Mouse (Mus musculus): ENCODE measurements around the gene Ssh3. TPM values are rescaled to one million over a fixed set of nuclear protein-coding genes. Genes with fewer than 3 reads are reported as not detected.
A peak's percentile ranks its signal among the peaks of the same experiment; 100 is the strongest.

Gene Ssh3
- polyA plus RNA-seq, 1 experiment from 2014 or later, result 2.1 TPM

DNA sequence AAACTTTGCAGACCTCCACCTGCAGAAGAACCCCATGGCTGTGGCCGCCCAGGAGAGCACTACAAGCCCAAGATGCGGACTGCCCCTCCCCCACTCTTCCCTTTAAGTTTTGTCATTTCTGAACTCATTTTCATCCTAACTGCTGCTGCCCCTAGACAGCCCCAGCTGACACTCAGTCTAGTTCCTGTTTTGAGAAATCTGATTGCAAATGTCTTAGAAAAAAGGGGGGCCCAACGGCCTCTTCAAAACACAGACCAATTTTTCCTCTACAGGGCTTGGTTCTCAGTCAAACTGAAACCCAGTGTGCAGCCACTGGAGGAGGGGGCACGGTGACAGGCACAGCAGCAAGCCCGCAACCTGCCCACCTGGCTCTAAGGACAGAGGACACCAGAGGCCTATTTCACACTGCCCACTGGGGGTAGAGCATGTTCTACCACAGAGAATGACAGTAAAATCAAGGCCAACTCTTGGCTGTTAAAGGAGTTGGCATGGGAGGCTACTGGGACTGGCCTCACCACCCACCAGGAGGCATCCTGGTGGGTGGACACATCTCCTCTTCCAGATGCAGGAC lies 35.4 kb upstream of the Ssh3 start:
- Histone ChIP-seq H3K4me1 (ENCODE audit: control insufficient read depth, low read depth, low read length) (peaks cover 50% of the 10 kb centered on the region), H3K27ac (ENCODE audit: low read length) (peak overlapping the region; percentile 89), H3K4me2 (ENCODE audit: low read depth, low read length) (peak overlapping the region; percentile 87), H3K27me3 (ENCODE audit: control insufficient read depth, insufficient read depth, low read depth, low read length) (no peaks in the 10 kb centered on the region), H3K9me3 (replicated peaks; ENCODE audit: control insufficient read depth, low read length) (no peaks in the 10 kb centered on the region), H3K4me3 (ENCODE audit: low read depth, low read length) (peak overlapping the region; percentile 92), H3K36me3 (ENCODE audit: control insufficient read depth, insufficient read depth) (no peaks in the 10 kb centered on the region), H3K9ac (ENCODE audit: low read depth, low read length) (peak overlapping the region; percentile 96)
- no peak for ATAC-seq (ENCODE audit: low read depth)
- WGBS (ENCODE audit: insufficient replicate concordance), result 18% methylated on average over 5 of the region's 5 CpGs

DNA sequence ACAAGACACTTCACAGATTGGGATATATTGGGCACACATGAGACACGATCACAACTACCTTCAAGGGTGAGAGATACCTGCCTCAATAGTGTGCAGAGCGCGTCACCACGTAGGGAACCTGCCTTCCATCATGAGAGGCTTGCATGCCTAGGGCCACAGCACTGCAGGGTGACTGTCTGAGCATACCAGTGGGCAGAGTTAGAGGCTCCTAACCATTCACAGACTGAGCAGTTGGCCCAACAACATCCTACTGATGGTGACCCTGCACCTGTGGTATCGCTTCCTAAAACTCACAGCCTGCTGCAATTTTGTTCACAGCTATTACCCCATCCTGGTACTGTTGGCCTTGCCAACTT lies 34.6 kb upstream of the Ssh3 start:
- Histone ChIP-seq H3K4me3 (ENCODE audit: low read depth, low read length) (peak overlapping the region; percentile 15; the same call in 1 of the 2 replicates), H3K9me3 (replicated peaks; ENCODE audit: control insufficient read depth, low read length) (no peaks in the 10 kb centered on the region), H3K4me1 (ENCODE audit: control insufficient read depth, low read depth, low read length) (peaks cover 50% of the 10 kb centered on the region), H3K4me2 (ENCODE audit: low read depth, low read length) (peak overlapping the region; percentile 87; the same call in 1 of the 2 replicates), H3K27ac (ENCODE audit: low read length) (peak overlapping the region; percentile 16; the same call in 1 of the 2 replicates), H3K36me3 (ENCODE audit: control insufficient read depth, insufficient read depth) (no peaks in the 10 kb centered on the region), H3K27me3 (ENCODE audit: control insufficient read depth, insufficient read depth, low read depth, low read length) (no peaks in the 10 kb centered on the region), H3K9ac (ENCODE audit: low read depth, low read length) (no peak overlapping the region)
- ATAC-seq (ENCODE audit: low read depth), result no peak
- 59% methylated on average over 5 of the region's 5 CpGs for WGBS (ENCODE audit: insufficient replicate concordance)

DNA sequence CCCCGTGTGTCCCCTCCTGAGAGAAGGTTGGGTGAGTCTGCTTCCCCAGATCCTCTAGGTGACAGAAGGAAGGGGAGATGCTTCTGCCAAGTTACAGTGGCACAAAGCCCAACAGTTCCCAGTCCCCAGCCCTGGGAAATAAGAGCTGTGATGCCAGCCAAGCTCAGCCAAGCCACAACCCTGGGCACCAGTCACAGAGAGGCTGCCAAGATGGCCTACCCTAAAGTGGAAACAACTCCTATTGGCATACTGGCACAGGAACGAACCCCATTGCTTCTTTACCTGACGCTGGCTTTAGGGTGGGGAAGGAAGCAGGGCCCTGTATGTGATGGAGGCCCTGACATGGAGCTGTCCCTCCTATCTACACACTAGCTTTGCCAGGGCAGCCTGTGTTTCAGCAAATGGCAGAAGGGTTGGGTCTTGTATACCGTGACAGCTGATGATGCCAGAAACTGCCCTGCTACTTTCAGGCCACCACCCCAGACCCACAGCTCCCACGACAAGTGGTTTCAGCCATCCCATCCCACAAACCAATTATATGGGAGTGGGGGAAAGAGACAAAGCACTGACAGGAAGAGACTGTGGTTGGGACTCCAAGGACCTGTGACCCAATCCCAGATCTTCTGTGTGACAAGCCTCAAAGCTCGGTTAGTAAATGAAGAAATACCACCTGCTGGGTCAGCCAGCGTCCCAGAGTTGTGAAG lies 34.1 kb upstream of the Ssh3 start:
- Histone ChIP-seq H3K36me3 (ENCODE audit: control insufficient read depth, insufficient read depth) (no peaks in the 10 kb centered on the region), H3K4me2 (ENCODE audit: low read depth, low read length) (peak overlapping the region; percentile 87), H3K27ac (ENCODE audit: low read length) (peak overlapping the region; percentile 57), H3K4me1 (ENCODE audit: control insufficient read depth, low read depth, low read length) (peaks cover 52% of the 10 kb centered on the region), H3K9me3 (replicated peaks; ENCODE audit: control insufficient read depth, low read length) (no peaks in the 10 kb centered on the region), H3K9ac (ENCODE audit: low read depth, low read length) (peak overlapping the region; percentile 11; the same call in 1 of the 2 replicates), H3K4me3 (ENCODE audit: low read depth, low read length) (peak overlapping the region; percentile 12; the same call in 1 of the 2 replicates), H3K27me3 (ENCODE audit: control insufficient read depth, insufficient read depth, low read depth, low read length) (no peaks in the 10 kb centered on the region)
- ATAC-seq (ENCODE audit: low read depth), result no peak
- WGBS (ENCODE audit: insufficient replicate concordance), result 31% methylated on average over 7 of the region's 7 CpGs

DNA sequence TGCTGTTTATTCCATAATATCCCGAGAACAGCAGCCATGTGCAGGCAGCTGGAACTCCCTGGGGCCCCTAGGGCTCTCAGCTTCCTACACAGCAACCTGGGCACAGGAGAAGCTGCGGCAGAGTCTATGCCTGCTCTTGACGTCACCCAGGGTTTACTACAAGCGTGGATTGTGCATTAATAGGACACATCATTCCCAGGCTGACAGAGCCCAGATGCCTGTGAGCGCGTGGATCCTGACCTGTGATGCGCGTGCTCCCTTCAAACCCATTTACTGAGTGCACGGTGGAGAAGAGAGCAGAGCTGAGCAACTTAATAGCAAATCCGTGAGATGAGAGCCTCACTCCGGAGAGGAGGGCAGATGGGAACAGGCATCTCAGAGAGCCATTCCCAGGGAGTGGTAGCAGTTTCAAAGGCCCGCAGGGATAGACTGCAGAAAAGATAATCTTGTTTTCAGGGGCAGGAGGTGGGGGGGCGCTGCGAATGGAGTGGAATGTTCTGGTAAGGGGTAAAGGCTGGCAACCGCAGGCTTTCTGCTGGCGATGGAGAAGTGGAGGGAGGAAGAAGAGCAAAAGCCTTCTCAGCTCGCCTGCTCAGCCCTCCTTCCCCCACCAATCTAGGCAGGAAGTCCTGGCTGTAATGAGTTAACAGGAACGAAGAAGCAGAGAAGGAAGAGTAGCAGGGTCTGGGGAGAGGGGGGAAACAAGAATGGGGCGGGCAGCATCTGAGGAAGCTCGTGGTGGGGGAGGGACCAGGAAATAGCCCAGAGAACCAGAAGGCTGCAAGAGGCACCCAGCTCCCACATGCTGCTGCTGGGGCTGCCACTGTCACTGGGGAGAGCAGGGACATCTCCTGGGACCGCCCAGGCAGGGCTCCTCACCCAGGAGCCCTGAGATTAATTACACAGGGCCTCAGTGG lies 33.0 kb upstream of the Ssh3 start:
- Histone ChIP-seq H3K27me3 (ENCODE audit: control insufficient read depth, insufficient read depth, low read depth, low read length) (no peaks in the 10 kb centered on the region), H3K4me3 (ENCODE audit: low read depth, low read length) (peak overlapping the region; percentile 27), H3K27ac (ENCODE audit: low read length) (peak overlapping the region; percentile 72), H3K36me3 (ENCODE audit: control insufficient read depth, insufficient read depth) (no peaks in the 10 kb centered on the region), H3K9ac (ENCODE audit: low read depth, low read length) (peak overlapping the region; percentile 11; the same call in 1 of the 2 replicates), H3K4me2 (ENCODE audit: low read depth, low read length) (peak overlapping the region; percentile 87), H3K9me3 (replicated peaks; ENCODE audit: control insufficient read depth, low read length) (no peaks in the 10 kb centered on the region), H3K4me1 (ENCODE audit: control insufficient read depth, low read depth, low read length) (peaks cover 57% of the 10 kb centered on the region)
- WGBS (ENCODE audit: insufficient replicate concordance), result 32% methylated on average over 21 of the region's 21 CpGs
- ATAC-seq (ENCODE audit: low read depth), result no peak

DNA sequence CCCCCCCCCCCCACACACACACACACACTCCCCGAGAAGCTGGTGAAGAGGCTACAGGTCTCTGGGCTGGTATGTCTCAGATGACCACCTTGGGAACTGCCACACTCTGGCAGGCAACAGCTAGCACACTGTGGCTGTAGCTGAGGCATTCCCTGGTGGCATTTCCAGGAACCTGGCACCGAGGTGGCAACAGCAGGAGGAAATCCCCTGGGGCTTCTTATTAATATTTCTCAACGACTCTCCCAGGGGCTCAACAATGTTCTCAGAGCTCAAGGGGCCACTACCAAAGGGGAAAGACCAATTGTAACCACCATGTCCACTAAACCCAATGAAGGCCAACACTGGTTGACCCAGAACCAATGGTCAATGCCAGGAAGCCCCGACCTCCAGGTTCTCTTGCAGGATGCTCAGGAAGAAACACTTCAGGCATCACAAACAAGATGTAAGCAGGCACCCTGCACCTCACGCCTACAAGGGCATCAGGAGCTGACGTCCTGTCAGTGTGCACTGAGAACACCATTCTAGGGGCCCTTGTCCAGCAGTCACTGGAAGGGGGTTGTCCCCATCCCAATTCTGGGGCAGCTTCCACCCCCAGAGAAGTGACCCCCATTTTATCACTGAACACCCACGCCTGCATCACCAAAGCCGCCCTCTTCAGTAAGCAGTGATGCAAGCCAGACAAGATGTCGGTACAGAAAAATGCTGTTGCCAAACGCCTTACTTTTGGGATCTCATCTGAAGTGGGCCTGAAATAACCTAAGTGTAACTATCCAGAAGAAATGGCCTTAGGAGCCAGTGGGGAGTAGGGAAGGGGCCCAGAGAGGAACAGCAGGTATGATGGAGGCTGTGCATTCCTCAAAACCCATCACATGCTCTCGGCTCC lies 32.1 kb upstream of the Ssh3 start:
- no peaks in the 10 kb centered on the region for H3K27me3 ChIP-seq (ENCODE audit: control insufficient read depth, insufficient read depth, low read depth, low read length)
- WGBS (ENCODE audit: insufficient replicate concordance), result 40% methylated on average over 11 of the region's 11 CpGs
- H3K9ac ChIP-seq (ENCODE audit: low read depth, low read length), result 0 out of 2 replicates have a peak overlapping the region, but pooled peaks have one; percentile 3
- H3K27ac ChIP-seq (ENCODE audit: low read length), result peak overlapping the region; percentile 83
- no peaks in the 10 kb centered on the region for H3K9me3 ChIP-seq (replicated peaks; ENCODE audit: control insufficient read depth, low read length)
- peaks cover 60% of the 10 kb centered on the region for H3K4me1 ChIP-seq (ENCODE audit: control insufficient read depth, low read depth, low read length)
- ATAC-seq (ENCODE audit: low read depth), result no peak
- H3K4me3 ChIP-seq (ENCODE audit: low read depth, low read length), result peak overlapping the region; percentile 27; the same call in 1 of the 2 replicates
- no peaks in the 10 kb centered on the region for H3K36me3 ChIP-seq (ENCODE audit: control insufficient read depth, insufficient read depth)
- H3K4me2 ChIP-seq (ENCODE audit: low read depth, low read length), result peak overlapping the region; percentile 30

DNA sequence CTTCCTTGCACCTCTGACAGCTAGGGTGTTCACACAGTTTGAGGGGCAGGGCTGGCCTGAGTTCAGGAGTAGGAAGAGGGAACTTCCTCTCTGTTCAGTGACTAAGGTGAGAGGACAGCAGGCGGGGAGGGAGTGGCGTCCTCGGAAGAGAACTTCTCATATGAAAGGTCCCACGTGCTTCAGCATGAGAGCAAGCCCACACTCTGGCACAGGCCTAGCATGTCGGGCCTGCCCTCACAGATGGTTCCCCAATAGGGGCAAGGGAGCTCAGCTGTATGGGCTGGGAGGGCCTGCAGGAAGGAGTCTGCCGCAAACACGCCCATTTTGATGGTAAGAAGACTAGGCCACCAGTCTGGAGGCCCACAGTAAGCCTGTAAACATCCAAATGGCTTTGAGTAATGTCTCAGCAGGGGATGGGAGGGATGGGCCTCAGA lies 31.3 kb upstream of the Ssh3 start:
- ATAC-seq (ENCODE audit: low read depth), result peak; percentile 59
- Histone ChIP-seq H3K27ac (ENCODE audit: low read length) (peak overlapping the region; percentile 83), H3K4me2 (ENCODE audit: low read depth, low read length) (peak overlapping the region; percentile 30), H3K4me1 (ENCODE audit: control insufficient read depth, low read depth, low read length) (peaks cover 64% of the 10 kb centered on the region), H3K4me3 (ENCODE audit: low read depth, low read length) (no peak overlapping the region), H3K9ac (ENCODE audit: low read depth, low read length) (no peak overlapping the region), H3K36me3 (ENCODE audit: control insufficient read depth, insufficient read depth) (no peaks in the 10 kb centered on the region; the same call in 1 of the 2 replicates), H3K9me3 (replicated peaks; ENCODE audit: control insufficient read depth, low read length) (no peaks in the 10 kb centered on the region), H3K27me3 (ENCODE audit: control insufficient read depth, insufficient read depth, low read depth, low read length) (no peaks in the 10 kb centered on the region)
- 16% methylated on average over 7 of the region's 7 CpGs for WGBS (ENCODE audit: insufficient replicate concordance)

DNA sequence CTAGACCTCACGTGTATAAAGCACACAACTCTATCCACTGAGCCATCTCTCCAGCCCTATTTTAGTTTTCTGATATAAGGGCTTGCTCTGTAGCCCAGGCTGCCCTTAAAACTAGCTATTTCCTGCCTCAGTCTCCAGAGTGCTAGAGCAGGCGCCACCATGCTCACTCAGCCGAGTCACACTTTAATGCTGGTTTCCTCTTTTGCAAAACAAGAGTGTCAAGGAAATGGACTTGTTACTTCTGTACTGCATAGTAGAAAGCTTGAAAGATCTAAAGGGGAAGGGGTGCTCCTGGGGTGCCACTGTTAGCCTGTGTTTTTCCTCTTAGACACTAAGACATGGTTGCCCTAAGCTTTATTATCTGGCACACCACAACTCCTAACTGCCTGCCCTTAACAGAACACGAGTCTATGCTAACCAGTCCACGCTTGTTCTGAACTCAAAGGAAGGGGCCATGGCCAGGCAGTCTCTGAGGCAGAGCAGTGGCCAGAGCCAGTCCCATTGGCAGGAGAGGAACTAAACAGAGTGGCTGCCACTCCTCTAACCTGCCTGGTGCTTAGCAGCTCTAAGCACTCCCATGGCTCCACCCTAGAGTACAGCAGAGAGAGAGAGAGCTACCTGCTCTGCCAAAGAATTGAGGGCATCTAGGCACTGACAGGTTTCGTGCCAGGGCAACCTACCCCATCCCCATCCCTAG lies 30.7 kb upstream of the Ssh3 start:
- H3K9me3 ChIP-seq (replicated peaks; ENCODE audit: control insufficient read depth, low read length), result no peaks in the 10 kb centered on the region
- ATAC-seq (ENCODE audit: low read depth), result no peak
- H3K9ac ChIP-seq (ENCODE audit: low read depth, low read length), result no peak overlapping the region
- H3K27me3 ChIP-seq (ENCODE audit: control insufficient read depth, insufficient read depth, low read depth, low read length), result no peaks in the 10 kb centered on the region
- H3K4me2 ChIP-seq (ENCODE audit: low read depth, low read length), result peak overlapping the region; percentile 28
- peaks cover 58% of the 10 kb centered on the region for H3K4me1 ChIP-seq (ENCODE audit: control insufficient read depth, low read depth, low read length)
- H3K27ac ChIP-seq (ENCODE audit: low read length), result peak overlapping the region; percentile 83
- H3K4me3 ChIP-seq (ENCODE audit: low read depth, low read length), result no peak overlapping the region
- 38% methylated on average over 6 of the region's 6 CpGs for WGBS (ENCODE audit: insufficient replicate concordance)
- no peaks in the 10 kb centered on the region; the same call in 1 of the 2 replicates for H3K36me3 ChIP-seq (ENCODE audit: control insufficient read depth, insufficient read depth)

DNA sequence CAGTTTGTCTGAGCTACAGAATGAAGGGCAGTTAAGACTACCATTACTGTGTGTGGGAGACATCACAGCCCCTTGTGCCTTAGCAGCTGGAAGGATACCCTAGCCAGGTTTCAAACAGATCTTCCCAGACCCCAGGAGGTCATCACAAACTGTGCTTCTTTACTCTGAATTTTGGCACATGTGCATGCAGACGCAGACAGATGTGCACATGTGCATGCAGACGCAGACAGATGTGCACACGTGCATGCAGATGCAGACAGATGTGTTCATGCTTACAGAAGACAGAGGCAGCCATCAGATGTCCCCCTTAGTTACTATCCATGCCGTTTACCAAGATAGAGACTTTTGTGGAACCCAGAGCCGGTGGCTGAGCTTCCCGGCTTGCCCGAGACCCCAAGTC lies 30.1 kb upstream of the Ssh3 start:
- Histone ChIP-seq H3K27me3 (ENCODE audit: control insufficient read depth, insufficient read depth, low read depth, low read length) (no peaks in the 10 kb centered on the region), H3K4me2 (ENCODE audit: low read depth, low read length) (peak overlapping the region; percentile 28), H3K36me3 (ENCODE audit: control insufficient read depth, insufficient read depth) (no peaks in the 10 kb centered on the region; the same call in 1 of the 2 replicates), H3K9ac (ENCODE audit: low read depth, low read length) (no peak overlapping the region), H3K9me3 (replicated peaks; ENCODE audit: control insufficient read depth, low read length) (no peaks in the 10 kb centered on the region), H3K27ac (ENCODE audit: low read length) (peak overlapping the region; percentile 83), H3K4me1 (ENCODE audit: control insufficient read depth, low read depth, low read length) (peaks cover 52% of the 10 kb centered on the region), H3K4me3 (ENCODE audit: low read depth, low read length) (no peak overlapping the region)
- WGBS (ENCODE audit: insufficient replicate concordance), result 69% methylated on average over 7 of the region's 7 CpGs
- ATAC-seq (ENCODE audit: low read depth), result no peak
